Mouse (Mus musculus) heart, postnatal 10 days (tissue): ENCODE results near the gene Defb45. TPM values are rescaled to one million over a fixed set of nuclear protein-coding genes. Genes with fewer than 3 reads are reported as not detected.

Experiments
- DNase-seq, 2 experiments: peaks; one replicate each; pipeline ENCODE4 v3.0.0; 2021
- intact Hi-C: fragments of 180-260 bp; cut with DNase I; formaldehyde crosslinking; loops from one replicate; pipeline ENCODE4 v1.15.1; 2025
- total RNA-seq, 2 experiments: library from RNA; stranded (reverse); gene quantifications; 2 replicates each; pipeline ENCODE4 v1.2.3; 2021

Gene Defb45
- total RNA-seq, 2 experiments from 2014 or later, result not detected

GRCm38 (mm10) chr2:152543478-152543877, 55.7 kb downstream of the Defb45 start:
- DNase-seq, result no peak
- intact Hi-C loops, result loop anchor here (5.0 kb wide), 1 partner anchor 151 kb away; no protein-coding TSS in a partner anchor

Other genes with a start within 250 kb of the Defb45 start
- not detected for gene Nrsn2, start 222.8 kb downstream of the Defb45 start, total RNA-seq
- gene Sox12, start 201.3 kb downstream of the Defb45 start, total RNA-seq, result 10 to 100 TPM; 26.3 to 37.8 TPM
- 10 to 100 TPM; 18.0 to 18.1 TPM for gene Zcchc3, start 184.4 kb downstream of the Defb45 start, total RNA-seq
- 1 to 10 TPM; 3.7 to 4.3 TPM for gene 6820408C15Rik, start 183.8 kb downstream of the Defb45 start, total RNA-seq
- gene Defb23, start 134.8 kb downstream of the Defb45 start, total RNA-seq, result not detected
- not detected for gene Defb20, start 122.3 kb downstream of the Defb45 start, total RNA-seq
- gene Defb22, start 109.3 kb downstream of the Defb45 start, total RNA-seq, result not detected
- not detected for gene Defb26, start 87.7 kb downstream of the Defb45 start, total RNA-seq
- not detected for gene Defb28, start 81.1 kb downstream of the Defb45 start, total RNA-seq
- gene Defb29, start 59.3 kb downstream of the Defb45 start, total RNA-seq, result not detected
- gene Gm17416, start 30.1 kb downstream of the Defb45 start, total RNA-seq, result not detected
- not detected for gene Defb21, start 26.7 kb downstream of the Defb45 start, total RNA-seq
- gene Defb19, start 19.1 kb downstream of the Defb45 start, total RNA-seq, result not detected
- gene Defb36, start 4.9 kb upstream of the Defb45 start, total RNA-seq, result not detected
- not detected for gene Defb25, start 23.7 kb upstream of the Defb45 start, total RNA-seq
- gene Rem1, start 27.6 kb upstream of the Defb45 start, total RNA-seq, result 10 to 100 TPM; 12.9 to 15.3 TPM
- 10 to 100 TPM; 47.6 to 51.4 TPM for gene H13, start 70.1 kb upstream of the Defb45 start, total RNA-seq
- 10 to 100 TPM; 17.8 to 19.1 TPM for gene Mcts2, start 87.6 kb upstream of the Defb45 start, total RNA-seq
- 10 to 100 TPM; 72.9 to 84.2 TPM for gene Id1, start 136.9 kb upstream of the Defb45 start, total RNA-seq
- gene Cox4i2, start 154.8 kb upstream of the Defb45 start, total RNA-seq, result 10 to 100 TPM; 17.9 to 22.4 TPM
- gene Bcl2l1, start 232.3 kb upstream of the Defb45 start, total RNA-seq, result 10 to 100 TPM; 40.0 to 72.4 TPM
- 10 to 100 TPM; 16.0 to 17.8 TPM for gene Tpx2, start 248.6 kb upstream of the Defb45 start, total RNA-seq